Mouse (Mus musculus): ENCODE measurements at regions not wholly inside any gene's neighbourhood (a gene's known extent, or its start where the extent isn't known, plus 50 kb on each side); places are given as distances from the start of the nearest gene placed in this dataset.

- no peak overlapping the region for H3K9ac ChIP-seq (ENCODE audit: low read depth, low read length)
- TF ChIP-seq POLR2A (IDR thresholded peaks at IDR 0.05; ENCODE audit: extremely low read depth, insufficient read depth, low read length) (no peak), CTCF (IDR thresholded peaks at IDR 0.05; ENCODE audit: low read depth, low read length) (no peak)
- H3K79me2 ChIP-seq (ENCODE audit: control insufficient read depth, insufficient read depth, low read length): no peaks in the 10 kb centered on the region
- peaks cover 5% of the 10 kb centered on the region; the same call in 1 of the 2 replicates for H3K4me1 ChIP-seq (ENCODE audit: control insufficient read depth, insufficient read depth, low read length)
- DNase-seq (ENCODE audit: extremely low read depth, low read depth, low spot score): peak; percentile 88
- H3K27ac ChIP-seq (replicated peaks; ENCODE audit: insufficient read depth, low read depth, low read length): no peak overlapping the region
- H3K4me3 ChIP-seq (ENCODE audit: insufficient read depth, low read depth, low read length): no peak overlapping the region
- H3K27me3 ChIP-seq (ENCODE audit: control insufficient read depth, insufficient read depth, low read length): no peaks in the 10 kb centered on the region
- WGBS: 19% methylated on average over 2 of the region's 2 CpGs
- no peaks in the 10 kb centered on the region for H3K36me3 ChIP-seq (ENCODE audit: control insufficient read depth, insufficient read depth, low read length)
Measured at GRCm38 (mm10) chr6:93328683-93329082, 385.4 kb upstream of the Adamts9 start.

GRCm38 (mm10) chr6:93327930-93328329, 384.6 kb upstream of the Adamts9 start:
- H3K4me1 ChIP-seq (ENCODE audit: control insufficient read depth, insufficient read depth, low read length): peaks cover 5% of the 10 kb centered on the region; the same call in 1 of the 2 replicates
- H3K79me2 ChIP-seq (ENCODE audit: control insufficient read depth, insufficient read depth, low read length): no peaks in the 10 kb centered on the region
- TF ChIP-seq CTCF (IDR thresholded peaks at IDR 0.05; ENCODE audit: low read depth, low read length) (no peak), POLR2A (IDR thresholded peaks at IDR 0.05; ENCODE audit: extremely low read depth, insufficient read depth, low read length) (no peak)
- no peak for DNase-seq (ENCODE audit: extremely low read depth, low read depth, low spot score)
- H3K36me3 ChIP-seq (ENCODE audit: control insufficient read depth, insufficient read depth, low read length): no peaks in the 10 kb centered on the region
- H3K27me3 ChIP-seq (ENCODE audit: control insufficient read depth, insufficient read depth, low read length): no peaks in the 10 kb centered on the region
- 95% methylated on average over 1 of the region's 1 CpGs for WGBS
- no peak overlapping the region for H3K9ac ChIP-seq (ENCODE audit: low read depth, low read length)
- no peak overlapping the region for H3K4me3 ChIP-seq (ENCODE audit: insufficient read depth, low read depth, low read length)
- no peak overlapping the region for H3K27ac ChIP-seq (replicated peaks; ENCODE audit: insufficient read depth, low read depth, low read length)

- WGBS: 19% methylated on average over 3 of the region's 3 CpGs
- H3K27ac ChIP-seq (replicated peaks; ENCODE audit: insufficient read depth, low read depth, low read length): no peak overlapping the region
- H3K36me3 ChIP-seq (ENCODE audit: control insufficient read depth, insufficient read depth, low read length): no peaks in the 10 kb centered on the region
- H3K4me1 ChIP-seq (ENCODE audit: control insufficient read depth, insufficient read depth, low read length): peaks cover 5% of the 10 kb centered on the region; the same call in 1 of the 2 replicates
- H3K9ac ChIP-seq (ENCODE audit: low read depth, low read length): no peak overlapping the region
- H3K27me3 ChIP-seq (ENCODE audit: control insufficient read depth, insufficient read depth, low read length): no peaks in the 10 kb centered on the region; the same call in 1 of the 2 replicates
- H3K4me3 ChIP-seq (ENCODE audit: insufficient read depth, low read depth, low read length): no peak overlapping the region
- H3K79me2 ChIP-seq (ENCODE audit: control insufficient read depth, insufficient read depth, low read length): no peaks in the 10 kb centered on the region
- peak; percentile 90 for DNase-seq (ENCODE audit: extremely low read depth, low read depth, low spot score)
- no peak for TF ChIP-seq CTCF (IDR thresholded peaks at IDR 0.05; ENCODE audit: low read depth, low read length)
Measured at GRCm38 (mm10) chr6:93323881-93324280, 380.6 kb upstream of the Adamts9 start.

GRCm38 (mm10) chr6:93314625-93315024, 371.3 kb upstream of the Adamts9 start:
- Histone ChIP-seq H3K36me3 (ENCODE audit: control insufficient read depth, insufficient read depth, low read length) (no peaks in the 10 kb centered on the region), H3K79me2 (ENCODE audit: control insufficient read depth, insufficient read depth, low read length) (no peaks in the 10 kb centered on the region), H3K27me3 (ENCODE audit: control insufficient read depth, insufficient read depth, low read length) (no peaks in the 10 kb centered on the region), H3K9ac (ENCODE audit: low read depth, low read length) (no peak overlapping the region), H3K27ac (replicated peaks; ENCODE audit: insufficient read depth, low read depth, low read length) (no peak overlapping the region), H3K4me3 (ENCODE audit: insufficient read depth, low read depth, low read length) (no peak overlapping the region), H3K4me1 (ENCODE audit: control insufficient read depth, insufficient read depth, low read length) (no peaks in the 10 kb centered on the region)
- DNase-seq (ENCODE audit: extremely low read depth, low read depth, low spot score): no peak
- TF ChIP-seq CTCF (IDR thresholded peaks at IDR 0.05; ENCODE audit: low read depth, low read length) (no peak), POLR2A (IDR thresholded peaks at IDR 0.05; ENCODE audit: extremely low read depth, insufficient read depth, low read length) (no peak)
- 44% methylated on average over 5 of the region's 5 CpGs for WGBS

- no peaks in the 10 kb centered on the region for H3K27me3 ChIP-seq (ENCODE audit: control insufficient read depth, insufficient read depth, low read length)
- no peak overlapping the region for H3K4me3 ChIP-seq (ENCODE audit: insufficient read depth, low read depth, low read length)
- H3K4me1 ChIP-seq (ENCODE audit: control insufficient read depth, insufficient read depth, low read length): no peaks in the 10 kb centered on the region
- no peak overlapping the region for H3K9ac ChIP-seq (ENCODE audit: low read depth, low read length)
- WGBS: 38% methylated on average over 2 of the region's 2 CpGs
- no peak overlapping the region for H3K27ac ChIP-seq (replicated peaks; ENCODE audit: insufficient read depth, low read depth, low read length)
- no peak for TF ChIP-seq POLR2A (IDR thresholded peaks at IDR 0.05; ENCODE audit: extremely low read depth, insufficient read depth, low read length)
- TF ChIP-seq CTCF (IDR thresholded peaks at IDR 0.05; ENCODE audit: low read depth, low read length): no peak
- H3K79me2 ChIP-seq (ENCODE audit: control insufficient read depth, insufficient read depth, low read length): no peaks in the 10 kb centered on the region
- DNase-seq (ENCODE audit: extremely low read depth, low read depth, low spot score): no peak
- no peaks in the 10 kb centered on the region for H3K36me3 ChIP-seq (ENCODE audit: control insufficient read depth, insufficient read depth, low read length)
Measured at GRCm38 (mm10) chr6:93305176-93305575, 361.9 kb upstream of the Adamts9 start.

- 32% methylated on average over 6 of the region's 6 CpGs for WGBS
- H3K4me3 ChIP-seq (ENCODE audit: insufficient read depth, low read depth, low read length): no peak overlapping the region
- TF ChIP-seq CTCF (IDR thresholded peaks at IDR 0.05; ENCODE audit: low read depth, low read length) (no peak), POLR2A (IDR thresholded peaks at IDR 0.05; ENCODE audit: extremely low read depth, insufficient read depth, low read length) (no peak)
- no peak overlapping the region for H3K9ac ChIP-seq (ENCODE audit: low read depth, low read length)
- H3K27ac ChIP-seq (replicated peaks; ENCODE audit: insufficient read depth, low read depth, low read length): no peak overlapping the region
- no peaks in the 10 kb centered on the region for H3K79me2 ChIP-seq (ENCODE audit: control insufficient read depth, insufficient read depth, low read length)
- no peaks in the 10 kb centered on the region for H3K4me1 ChIP-seq (ENCODE audit: control insufficient read depth, insufficient read depth, low read length)
- DNase-seq (ENCODE audit: extremely low read depth, low read depth, low spot score): no peak
- no peaks in the 10 kb centered on the region for H3K36me3 ChIP-seq (ENCODE audit: control insufficient read depth, insufficient read depth, low read length)
- H3K27me3 ChIP-seq (ENCODE audit: control insufficient read depth, insufficient read depth, low read length): no peaks in the 10 kb centered on the region
Measured at GRCm38 (mm10) chr6:93297975-93298374, 354.7 kb upstream of the Adamts9 start.

Data from liver, adult 2 months (tissue).